25 mouse cellular contexts compared by ENCODE assay signal in genomic region chr9:28190226-28190625, GRCm38 (mm10).
"Had no signal": no experiment of that assay in that cellular context is flagged by ENCODE, and none has a peak within 500 bp of the region (broad histone marks: within the 10 kb centered on the region; RNA-seq: fewer than 3 reads in every experiment).

No protein-coding gene starts in this region.

- H3K9ac ChIP-seq: heart, embryonic 12.5 days; hindbrain, embryonic 12.5 days; hindbrain, embryonic 14.5 days; intestine, embryonic 15.5 days; limb, embryonic 13.5 days; limb, embryonic 15.5 days; liver, embryonic 12.5 days; liver, embryonic 14.5 days had no signal

- H3K27me3 ChIP-seq: heart, embryonic 12.5 days; hindbrain, embryonic 12.5 days; intestine, embryonic 15.5 days; limb, embryonic 15.5 days; liver, embryonic 12.5 days had no signal

- H3K36me3 ChIP-seq: heart, embryonic 10.5 days; heart, embryonic 12.5 days; hindbrain, embryonic 10.5 days; hindbrain, embryonic 12.5 days; intestine, embryonic 15.5 days; limb, embryonic 13.5 days; limb, embryonic 15.5 days; liver, embryonic 12.5 days had no signal

- H3K4me1 ChIP-seq: heart, embryonic 10.5 days; heart, embryonic 12.5 days; hindbrain, embryonic 10.5 days; hindbrain, embryonic 12.5 days; intestine, embryonic 15.5 days; limb, embryonic 13.5 days; limb, embryonic 15.5 days; liver, embryonic 12.5 days had no signal

- ATAC-seq: hindbrain, embryonic 16.5 days; inflammation-experienced regulatory T-cells, adult 6 months; intestine, embryonic 15.5 days; intestine, postnatal 0 days; liver, embryonic 12.5 days had no signal

- H3K9me3 ChIP-seq: heart, embryonic 10.5 days; heart, embryonic 12.5 days; hindbrain, embryonic 10.5 days; hindbrain, embryonic 12.5 days; intestine, embryonic 15.5 days; limb, embryonic 13.5 days; limb, embryonic 15.5 days; liver, embryonic 12.5 days had no signal

- H3K27ac ChIP-seq: gastrocnemius, adult 2 months; heart, embryonic 10.5 days; hindbrain, embryonic 10.5 days; hindbrain, embryonic 12.5 days; hindbrain, embryonic 14.5 days; intestine, embryonic 15.5 days; limb, embryonic 13.5 days; limb, embryonic 15.5 days; liver, embryonic 12.5 days; liver, embryonic 14.5 days had no signal

- H3K4me2 ChIP-seq: heart, embryonic 12.5 days; hindbrain, embryonic 12.5 days; hindbrain, embryonic 14.5 days; intestine, embryonic 15.5 days; limb, embryonic 13.5 days; limb, embryonic 15.5 days; liver, embryonic 12.5 days had no signal

- H3K4me3 ChIP-seq: gastrocnemius, adult 2 months; heart, embryonic 10.5 days; heart, embryonic 12.5 days; hindbrain, embryonic 10.5 days; hindbrain, embryonic 12.5 days; intestine, embryonic 15.5 days; limb, embryonic 13.5 days; limb, embryonic 15.5 days; liver, embryonic 12.5 days had no signal

- DNase-seq: gastrocnemius, adult 2 months; gastrocnemius, postnatal 10 days; gastrocnemius, postnatal 25 days; heart, adult 18-20 months; heart, postnatal 10 days; heart, postnatal 4 days; kidney, adult 18-20 months; kidney, adult 8-10 months; kidney, postnatal 10 days; kidney, postnatal 25 days; layer of hippocampus, postnatal 36 days; left cerebral cortex, postnatal 4 days had no signal
